ENCODE assay signal across 8 mouse cellular contexts in genomic region chr6:88942595-88942994, GRCm38 (mm10). TPM values are rescaled to one million over a fixed set of nuclear protein-coding genes. Genes with fewer than 3 reads are reported as not detected.
DNase-seq lines count a peak whose midpoint lies in the region; ATAC-seq lines count a peak whose summit lies in the region.
"Had no signal": no experiment of that assay in that cellular context is flagged by ENCODE, and none has a peak within 500 bp of the region (broad histone marks: within the 10 kb centered on the region; RNA-seq: fewer than 3 reads in every experiment).

No protein-coding gene starts in this region.

- 53% methylated on average over 8 of the region's 8 CpGs for WGBS in limb, embryonic 13.5 days
- WGBS in limb, embryonic 10.5 days: 55% methylated on average over 8 of the region's 8 CpGs
- WGBS in forebrain, embryonic 13.5 days: 1% methylated on average over 8 of the region's 8 CpGs

- DNase-seq in limb, embryonic 10.5 days (ENCODE audit: low spot score): no peak
- DNase-seq in layer of hippocampus, postnatal 14 days (ENCODE audit: low spot score in 2 of 2): peak; percentile 63 to 79
- DNase-seq in right cerebral cortex, postnatal 25 days: peak; percentile 28
- DNase-seq in kidney, postnatal 25 days: no peak
- no peak for DNase-seq in yolk sac, embryonic 10.5 days (ENCODE audit: low spot score)

- H3K36me3 ChIP-seq in limb, embryonic 13.5 days: no peaks in the 10 kb centered on the region
- H3K36me3 ChIP-seq in limb, embryonic 10.5 days: no peaks in the 10 kb centered on the region
- H3K36me3 ChIP-seq in forebrain, embryonic 13.5 days (ENCODE audit: poor library complexity, severe bottlenecking): no peaks in the 10 kb centered on the region
- H3K36me3 ChIP-seq: limb, embryonic 15.5 days had no signal

- H3K27me3 ChIP-seq in limb, embryonic 13.5 days: no peaks in the 10 kb centered on the region; the same call in 1 of the 2 replicates
- peaks cover 2% of the 10 kb centered on the region; the same call in 1 of the 2 replicates for H3K27me3 ChIP-seq in limb, embryonic 10.5 days (ENCODE audit: low read depth, poor library complexity, severe bottlenecking)
- peaks cover 6% of the 10 kb centered on the region; the same call in 1 of the 2 replicates for H3K27me3 ChIP-seq in forebrain, embryonic 13.5 days
- H3K27me3 ChIP-seq: limb, embryonic 15.5 days had no signal

- 0 out of 2 replicates have a peak, but pooled peaks have one; percentile 24 for ATAC-seq in limb, embryonic 13.5 days (ENCODE audit: low FRiP score, low read depth)
- peak; percentile 85 for ATAC-seq in forebrain, embryonic 13.5 days

- no peak overlapping the region for H3K9ac ChIP-seq in limb, embryonic 13.5 days
- H3K9ac ChIP-seq in forebrain, embryonic 13.5 days: 0 out of 2 replicates have a peak overlapping the region, but pooled peaks have one; percentile 22
- H3K9ac ChIP-seq: limb, embryonic 15.5 days had no signal

- no peak overlapping the region for H3K4me2 ChIP-seq in limb, embryonic 13.5 days (replicated peaks)
- peak overlapping the region; percentile 47 for H3K4me2 ChIP-seq in forebrain, embryonic 13.5 days
- H3K4me2 ChIP-seq: limb, embryonic 15.5 days had no signal

- H3K4me3 ChIP-seq in limb, embryonic 13.5 days: no peak overlapping the region
- no peak overlapping the region for H3K4me3 ChIP-seq in limb, embryonic 10.5 days
- peak overlapping the region; percentile 1; the same call in 1 of the 2 replicates for H3K4me3 ChIP-seq in forebrain, embryonic 13.5 days
- H3K4me3 ChIP-seq: limb, embryonic 15.5 days had no signal

- H3K4me1 ChIP-seq in limb, embryonic 13.5 days: peaks cover 32% of the 10 kb centered on the region
- H3K4me1 ChIP-seq in limb, embryonic 10.5 days: peaks cover 30% of the 10 kb centered on the region
- H3K4me1 ChIP-seq in forebrain, embryonic 13.5 days: peaks cover 71% of the 10 kb centered on the region

- H3K27ac ChIP-seq in limb, embryonic 13.5 days: no peak overlapping the region
- no peak overlapping the region for H3K27ac ChIP-seq in limb, embryonic 10.5 days
- peak overlapping the region; percentile 79 for H3K27ac ChIP-seq in forebrain, embryonic 13.5 days
- H3K27ac ChIP-seq: limb, embryonic 15.5 days had no signal

- H3K9me3 ChIP-seq in limb, embryonic 13.5 days: no peaks in the 10 kb centered on the region
- H3K9me3 ChIP-seq in limb, embryonic 10.5 days (replicated peaks): no peaks in the 10 kb centered on the region
- no peaks in the 10 kb centered on the region for H3K9me3 ChIP-seq in forebrain, embryonic 13.5 days (replicated peaks)
- H3K9me3 ChIP-seq: limb, embryonic 15.5 days had no signal

RNA-seq across cellular contexts. Expression of gene Tpra1, which starts 40.5 kb away (rescaled TPM):
- polyA plus RNA-seq in limb, embryonic 13.5 days (2015; fragmentation: Nextera tagmentation; extraction: Ambion mirVana): 89.5 and 89.6 TPM in 2 replicates
- polyA plus RNA-seq in limb, embryonic 10.5 days (2016; fragmentation: Nextera tagmentation; extraction: Ambion mirVana): 48.7 and 60.3 TPM in 2 replicates
- 45.4 and 53.9 TPM in 2 replicates for polyA plus RNA-seq in forebrain, embryonic 13.5 days (2015; fragmentation: Nextera tagmentation; extraction: Ambion mirVana)
- 10 to 100 TPM; 36.7 to 38.0 TPM for total RNA-seq in layer of hippocampus, postnatal 14 days (2021)

RNA-seq across cellular contexts. Expression of gene Mcm2, which starts 44.0 kb away (rescaled TPM):
- polyA plus RNA-seq in limb, embryonic 13.5 days (2015; fragmentation: Nextera tagmentation; extraction: Ambion mirVana): 144 and 146 TPM in 2 replicates
- polyA plus RNA-seq in limb, embryonic 10.5 days (2016; fragmentation: Nextera tagmentation; extraction: Ambion mirVana): 281 and 283 TPM in 2 replicates
- polyA plus RNA-seq in forebrain, embryonic 13.5 days (2015; fragmentation: Nextera tagmentation; extraction: Ambion mirVana): 133 and 157 TPM in 2 replicates
- total RNA-seq in layer of hippocampus, postnatal 14 days (2021): 1 to 10 TPM; 5.4 to 7.8 TPM

Comparison
In these comparisons a context has a peak if more than half of its experiments do, and no peak if none do; other contexts are left out.
1. DNase-seq: peak in layer of hippocampus, postnatal 14 days (2 of 2) and right cerebral cortex, postnatal 25 days (single experiment); none in limb, embryonic 10.5 days (single experiment), kidney, postnatal 25 days (0 of 2) and yolk sac, embryonic 10.5 days (single experiment).